Mouse (Mus musculus) neural tube, embryonic 13.5 days (tissue): ENCODE data around the gene Fancc. TPM values are rescaled to one million over a fixed set of nuclear protein-coding genes. Genes with fewer than 3 reads are reported as not detected.

Experiments
- ATAC-seq: fragments of 200-750 bp; cut with Nextera tagmentation; 2 replicates; pipeline ENCODE4 v1.8.0; 2017; ENCODE audit warnings: low read depth, mild to moderate bottlenecking, moderate TSS enrichment, moderate library complexity
- H3K27ac ChIP-seq: fragments of 300-500 bp; sonication (generic); replicated peaks from 2 replicates; pipeline ENCODE4 v1.5.1; 2015; ENCODE audit warnings: moderate library complexity, mild to moderate bottlenecking, inconsistent platforms
- H3K27me3 ChIP-seq: fragments of 300-500 bp; sonication (generic); 2 replicates; pipeline ENCODE4 v1.6.1; 2015; ENCODE audit warnings: mild to moderate bottlenecking, inconsistent platforms
- H3K36me3 ChIP-seq: fragments of 300-500 bp; sonication (generic); 2 replicates; pipeline ENCODE4 v1.6.1; 2015; ENCODE audit warnings: mild to moderate bottlenecking, inconsistent platforms
- H3K4me1 ChIP-seq: fragments of 300-500 bp; sonication (generic); replicated peaks from 2 replicates; pipeline ENCODE4 v1.6.1; 2015; ENCODE audit warnings: inconsistent platforms
- H3K4me2 ChIP-seq: fragments of 300-500 bp; sonication (generic); 2 replicates; pipeline ENCODE4 v1.6.1; 2015; ENCODE audit warnings: inconsistent platforms, mild to moderate bottlenecking, moderate library complexity
- H3K4me3 ChIP-seq: fragments of 300-500 bp; sonication (generic); 2 replicates; pipeline ENCODE4 v1.5.1; 2015; ENCODE audit warnings: mild to moderate bottlenecking, inconsistent platforms
- H3K9ac ChIP-seq: fragments of 300-500 bp; sonication (generic); 2 replicates; pipeline ENCODE4 v1.6.1; 2015; ENCODE audit warnings: moderate library complexity, mild to moderate bottlenecking, inconsistent platforms
- H3K9me3 ChIP-seq: fragments of 300-500 bp; sonication (generic); 2 replicates; pipeline ENCODE4 v1.6.1; 2016; ENCODE audit warnings: inconsistent platforms
- WGBS: fragments of 180-500 bp; shearing (Covaris S2); methylation state at CpG from one replicate; pipeline ENCODE4 v1.1.7; 2015; 5-methylcytosine and 5-hydroxymethylcytosine counted together
- polyA plus RNA-seq: library from polyadenylated mRNA; unstranded; fragments of >200 nt; fragmentation: Nextera tagmentation; extraction: Ambion mirVana; gene quantifications from 2 replicates; pipeline ENCODE4 v1.2.1, GENCODE M21; 2015

Gene Fancc
- polyA plus RNA-seq, 1 experiment from 2014 or later, result 15.3 TPM

DNA sequence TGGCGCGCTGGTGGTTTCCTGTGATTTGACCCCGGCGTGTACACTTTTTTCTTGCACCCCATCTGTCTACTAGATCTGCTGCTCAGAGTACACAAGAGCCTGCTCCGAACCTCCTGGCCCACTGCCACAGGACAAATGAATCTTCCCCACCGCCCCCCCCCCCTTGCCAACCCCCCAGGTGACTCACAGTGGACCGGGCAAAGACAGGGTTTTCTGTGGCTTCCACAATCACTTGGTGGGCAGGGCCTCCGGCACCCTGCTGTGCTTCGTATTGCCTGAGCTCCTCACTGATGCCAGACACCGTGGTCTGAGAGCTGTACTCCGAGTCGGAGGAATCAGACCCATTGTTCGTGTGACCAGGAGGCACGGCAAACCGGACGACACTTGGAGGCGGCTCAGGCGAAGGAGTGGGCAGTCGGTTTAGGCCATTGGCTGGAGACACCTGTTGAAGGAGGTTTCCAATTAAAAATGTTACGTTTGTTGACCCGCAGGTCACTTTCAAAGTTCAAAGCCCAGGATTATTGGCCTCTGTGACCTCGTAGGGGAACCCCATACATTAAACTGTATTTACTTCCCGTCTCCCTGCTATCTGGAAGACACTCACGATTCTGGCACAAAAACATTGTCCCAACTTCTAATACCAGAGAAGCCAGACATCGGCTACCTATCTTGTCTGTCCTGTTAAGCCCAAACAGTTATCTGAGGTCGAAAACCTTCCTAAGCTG lies 16.5 kb upstream of the Fancc start:
- H3K36me3 ChIP-seq, result peaks cover 96% of the 10 kb centered on the region
- no peak overlapping the region for H3K4me2 ChIP-seq
- H3K9me3 ChIP-seq, result no peaks in the 10 kb centered on the region
- peaks cover 49% of the 10 kb centered on the region for H3K4me1 ChIP-seq
- H3K27ac ChIP-seq, result 0 out of 2 replicates have a peak overlapping the region, but pooled peaks have one; percentile 23
- peak; percentile 33 for ATAC-seq
- H3K27me3 ChIP-seq, result no peaks in the 10 kb centered on the region
- no peak overlapping the region for H3K4me3 ChIP-seq
- no peak overlapping the region for H3K9ac ChIP-seq
- 44% methylated on average over 26 of the region's 26 CpGs for WGBS

DNA sequence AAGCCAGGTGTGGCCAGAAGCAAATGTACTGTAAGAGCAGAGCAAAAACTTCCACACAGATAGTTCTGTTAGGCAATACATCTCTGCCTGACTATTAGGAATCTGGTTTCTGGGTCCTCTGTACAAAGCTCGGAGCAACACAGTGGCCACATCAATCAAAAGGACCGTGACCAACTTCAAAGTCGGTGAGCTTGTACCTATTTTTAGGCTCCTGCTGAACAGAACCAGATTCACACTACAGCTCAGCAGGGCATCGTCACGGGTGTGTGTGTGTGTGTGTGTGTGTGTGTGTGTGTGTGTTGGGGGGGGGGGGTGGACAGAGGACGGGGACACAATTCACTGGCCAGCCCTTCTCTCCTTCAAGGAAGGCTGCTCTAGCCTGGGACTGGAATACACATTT lies 15.3 kb upstream of the Fancc start:
- Histone ChIP-seq H3K4me2 (no peak overlapping the region), H3K27ac (0 out of 2 replicates have a peak overlapping the region, but pooled peaks have one; percentile 4), H3K9me3 (no peaks in the 10 kb centered on the region), H3K27me3 (no peaks in the 10 kb centered on the region), H3K36me3 (peaks cover 96% of the 10 kb centered on the region), H3K4me3 (no peak overlapping the region), H3K9ac (no peak overlapping the region), H3K4me1 (peaks cover 49% of the 10 kb centered on the region)
- ATAC-seq, result no peak
- 27% methylated on average over 5 of the region's 6 CpGs for WGBS

DNA sequence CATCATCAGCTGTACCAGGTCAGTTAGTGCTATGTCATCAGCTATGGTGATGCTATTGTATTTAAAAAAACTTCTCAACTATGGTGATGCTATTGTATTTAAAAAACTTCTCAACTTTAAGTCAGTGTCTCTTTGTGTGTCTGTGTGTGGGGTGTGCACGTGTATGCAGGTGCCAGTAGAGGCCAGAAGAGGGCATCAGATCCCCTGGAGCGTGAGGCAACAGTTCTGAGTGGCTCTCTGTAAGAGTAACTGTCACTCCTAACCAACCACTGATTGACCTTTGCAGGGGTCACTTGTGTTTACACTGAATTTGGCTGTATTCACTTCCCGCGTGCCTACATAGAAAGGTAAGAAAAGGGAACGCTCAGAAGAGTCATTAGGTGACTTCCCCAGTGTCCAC lies 10.7 kb upstream of the Fancc start:
- no peaks in the 10 kb centered on the region for H3K27me3 ChIP-seq
- no peak overlapping the region for H3K9ac ChIP-seq
- 89% methylated on average over 5 of the region's 5 CpGs for WGBS
- H3K4me1 ChIP-seq, result 0 out of 2 replicates have a peak, but pooled peaks cover 11% of the 10 kb centered on the region
- no peak overlapping the region for H3K27ac ChIP-seq
- H3K9me3 ChIP-seq, result no peaks in the 10 kb centered on the region
- peaks cover 56% of the 10 kb centered on the region for H3K36me3 ChIP-seq
- H3K4me2 ChIP-seq, result no peak overlapping the region
- H3K4me3 ChIP-seq, result no peak overlapping the region
- ATAC-seq, result no peak

DNA sequence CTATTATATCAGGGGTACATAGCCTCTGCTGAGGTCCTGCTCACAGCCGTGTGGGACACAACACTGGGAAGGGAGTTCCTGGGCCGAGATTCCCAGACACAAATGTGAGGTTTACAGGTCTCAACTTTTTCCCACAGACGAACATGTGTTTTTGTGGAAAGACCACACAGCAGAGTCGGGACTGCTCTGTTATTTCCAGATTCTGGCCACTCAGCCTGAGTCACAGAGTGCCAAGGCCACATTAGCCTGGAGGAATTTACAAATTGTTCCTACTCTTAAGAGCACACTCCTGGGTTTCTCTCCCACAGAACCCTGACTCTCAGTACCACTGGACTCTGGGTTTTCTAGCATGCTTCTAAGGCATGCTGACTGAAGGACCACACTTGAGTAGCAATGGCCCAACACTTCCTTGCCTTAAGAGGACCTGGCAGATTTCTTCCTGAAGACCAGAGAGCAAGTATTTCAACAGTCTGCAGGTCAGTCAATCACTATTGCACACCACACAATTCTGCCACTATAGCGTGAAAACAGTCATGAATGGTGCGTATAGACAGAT lies 10.0 kb upstream of the Fancc start:
- no peak overlapping the region for H3K4me2 ChIP-seq
- no peaks in the 10 kb centered on the region for H3K9me3 ChIP-seq
- 84% methylated on average over 6 of the region's 6 CpGs for WGBS
- no peak overlapping the region for H3K27ac ChIP-seq
- no peaks in the 10 kb centered on the region for H3K27me3 ChIP-seq
- no peak overlapping the region for H3K4me3 ChIP-seq
- 0 out of 2 replicates have a peak, but pooled peaks cover 6% of the 10 kb centered on the region for H3K4me1 ChIP-seq
- no peak overlapping the region for H3K9ac ChIP-seq
- H3K36me3 ChIP-seq, result peaks cover 48% of the 10 kb centered on the region
- ATAC-seq, result no peak

DNA sequence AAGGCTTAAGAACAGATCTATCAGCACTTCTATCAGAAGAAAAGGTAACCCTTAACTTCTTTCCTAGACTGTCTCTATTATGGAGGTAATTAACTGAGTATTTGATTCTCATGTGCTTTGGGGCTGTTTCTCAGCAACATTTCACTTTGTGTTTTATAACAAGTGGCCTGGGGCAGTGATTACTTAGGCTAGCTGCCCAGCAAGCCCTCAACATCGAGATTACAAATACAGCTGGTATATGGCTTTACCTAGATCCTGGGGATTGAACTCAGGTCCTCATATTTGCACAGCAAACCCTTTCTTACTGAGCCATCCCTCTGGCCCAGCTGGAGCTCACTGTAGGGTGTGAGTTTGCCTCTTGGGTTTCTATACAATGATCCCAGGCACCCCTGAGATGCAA lies 9.3 kb upstream of the Fancc start:
- ATAC-seq, result no peak
- no peaks in the 10 kb centered on the region for H3K4me1 ChIP-seq
- no peaks in the 10 kb centered on the region for H3K9me3 ChIP-seq
- H3K4me2 ChIP-seq, result no peak overlapping the region
- H3K27me3 ChIP-seq, result no peaks in the 10 kb centered on the region
- no peak overlapping the region for H3K9ac ChIP-seq
- H3K36me3 ChIP-seq, result peaks cover 41% of the 10 kb centered on the region
- WGBS, result 57% methylated on average over 1 of the region's 1 CpGs
- H3K27ac ChIP-seq, result no peak overlapping the region
- no peak overlapping the region for H3K4me3 ChIP-seq

DNA sequence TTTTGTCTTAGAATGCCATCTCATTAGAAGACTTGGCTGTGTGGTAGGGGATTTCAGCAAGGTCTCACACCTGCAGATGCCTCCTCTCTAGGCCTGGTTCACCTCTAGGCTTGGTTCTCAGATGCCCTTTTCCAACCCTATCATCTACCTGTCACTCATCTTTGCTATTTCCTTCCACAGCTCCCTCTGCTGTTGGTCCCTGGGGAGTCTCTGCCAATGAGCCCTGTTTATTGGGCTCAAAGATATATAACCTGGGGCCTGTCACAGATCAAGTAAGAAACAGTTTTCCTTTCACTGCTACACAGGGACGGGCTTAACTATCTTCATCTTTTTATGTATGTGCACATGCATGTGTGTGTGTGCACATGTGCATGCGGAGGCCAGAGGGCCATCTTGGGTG lies 5.3 kb upstream of the Fancc start:
- Histone ChIP-seq H3K4me1 (peaks cover under 1% of the 10 kb centered on the region; the same call in 1 of the 2 replicates), H3K4me3 (no peak overlapping the region), H3K27ac (no peak overlapping the region), H3K9me3 (no peaks in the 10 kb centered on the region), H3K36me3 (peaks cover 5% of the 10 kb centered on the region), H3K4me2 (no peak overlapping the region), H3K27me3 (no peaks in the 10 kb centered on the region), H3K9ac (no peak overlapping the region)
- ATAC-seq, result no peak
- WGBS, result 96% methylated on average over 2 of the region's 2 CpGs

DNA sequence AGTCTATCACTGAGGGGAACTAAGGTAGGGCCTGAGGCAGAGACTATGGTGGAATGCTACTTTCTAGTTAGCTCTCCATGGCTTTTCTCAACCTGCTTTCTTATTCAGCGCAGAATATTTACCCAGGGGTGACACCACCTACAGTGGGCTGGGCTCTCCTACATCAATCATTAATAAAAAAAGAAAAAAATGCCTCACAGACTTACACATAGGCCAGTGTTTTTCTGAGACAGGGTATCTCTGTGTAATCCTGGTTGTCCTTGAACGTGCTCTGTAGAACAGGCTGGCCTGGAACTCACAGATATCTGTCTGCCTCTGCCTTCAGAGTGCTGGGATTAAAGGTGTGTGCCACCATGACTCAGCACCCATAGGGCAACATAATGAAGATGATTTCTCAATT lies 2.4 kb upstream of the Fancc start:
- no peak overlapping the region for H3K27ac ChIP-seq
- H3K4me2 ChIP-seq, result no peak overlapping the region
- no peaks in the 10 kb centered on the region for H3K9me3 ChIP-seq
- no peak overlapping the region for H3K9ac ChIP-seq
- ATAC-seq, result no peak
- peaks cover 17% of the 10 kb centered on the region for H3K4me1 ChIP-seq
- 83% methylated on average over 2 of the region's 2 CpGs for WGBS
- H3K27me3 ChIP-seq, result no peaks in the 10 kb centered on the region
- H3K36me3 ChIP-seq, result no peaks in the 10 kb centered on the region
- no peak overlapping the region for H3K4me3 ChIP-seq

DNA sequence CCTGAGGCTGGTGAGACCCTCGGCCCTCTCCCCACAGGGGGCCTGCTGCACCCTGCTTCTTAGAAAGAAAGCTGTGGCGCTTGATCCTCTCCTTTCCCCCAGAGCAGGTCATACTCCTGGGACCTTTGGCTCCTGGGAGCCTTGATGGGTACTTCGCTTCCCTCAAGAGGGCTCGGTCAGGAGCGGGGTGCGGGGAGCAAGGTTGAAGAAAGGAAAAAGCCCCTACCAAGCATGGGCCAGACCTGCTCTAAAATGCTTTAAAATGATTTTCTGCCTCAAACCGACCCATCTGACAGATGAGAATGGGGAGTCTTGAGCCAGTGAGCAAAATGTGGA lies 9.4 kb downstream of the Fancc start:
- H3K27ac ChIP-seq, result no peak overlapping the region
- peak overlapping the region; percentile 48 for H3K4me2 ChIP-seq
- peaks cover 24% of the 10 kb centered on the region for H3K4me1 ChIP-seq
- no peak; the same call in 1 of the 2 replicates for ATAC-seq
- H3K27me3 ChIP-seq, result no peaks in the 10 kb centered on the region
- 41% methylated on average over 7 of the region's 7 CpGs for WGBS
- no peak overlapping the region for H3K9ac ChIP-seq
- no peak overlapping the region for H3K4me3 ChIP-seq
- no peaks in the 10 kb centered on the region for H3K36me3 ChIP-seq
- no peaks in the 10 kb centered on the region for H3K9me3 ChIP-seq

DNA sequence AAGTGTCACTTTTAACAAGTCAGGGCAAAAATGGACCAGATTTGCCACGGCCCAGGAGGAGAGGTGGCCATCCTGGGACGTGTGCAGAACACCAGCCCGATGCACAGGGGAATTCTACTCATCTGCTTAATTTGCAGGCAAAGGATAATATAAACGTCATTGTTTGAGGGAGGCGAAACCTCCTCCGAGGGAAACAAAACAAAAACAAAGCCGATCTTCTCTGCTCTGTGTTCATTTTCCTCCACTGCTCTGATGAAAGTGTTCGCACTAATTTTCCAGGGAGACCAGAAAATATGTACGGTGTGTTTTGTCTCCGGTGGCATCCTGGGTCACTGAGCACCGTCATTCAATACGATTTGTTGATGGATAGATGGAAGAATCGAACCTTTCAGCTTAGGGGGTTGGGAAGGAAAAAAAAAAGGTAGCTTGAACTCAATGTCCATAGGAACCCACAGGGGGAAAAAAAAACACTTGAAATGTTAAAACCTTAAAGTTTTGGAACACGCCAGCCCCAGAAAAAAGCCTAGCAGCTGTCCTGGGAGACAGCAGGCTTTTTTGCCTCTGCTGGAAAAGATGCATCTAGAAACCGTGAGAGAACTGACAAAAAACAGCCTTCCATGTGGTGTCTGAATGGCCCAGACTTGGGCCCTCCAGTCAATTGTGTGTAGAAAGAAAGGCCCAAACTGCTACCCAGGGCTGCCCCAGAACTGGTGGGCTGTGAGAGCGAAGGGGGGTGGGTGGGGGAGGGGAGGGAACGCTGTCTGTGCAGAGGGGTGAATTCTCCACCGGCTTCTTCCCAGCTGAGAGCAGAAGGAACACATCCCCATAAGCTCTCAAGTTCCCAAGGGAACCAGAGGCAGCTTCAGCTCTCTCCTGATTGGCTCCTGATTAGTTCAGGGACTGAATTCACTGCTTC lies 10.0 kb downstream of the Fancc start:
- peak overlapping the region; percentile 14; the same call in 1 of the 2 replicates for H3K4me3 ChIP-seq
- H3K27ac ChIP-seq, result peak overlapping the region; percentile 72
- ATAC-seq, result peak; percentile 85
- no peaks in the 10 kb centered on the region for H3K27me3 ChIP-seq
- 5% methylated on average over 18 of the region's 18 CpGs for WGBS
- H3K36me3 ChIP-seq, result no peaks in the 10 kb centered on the region
- no peaks in the 10 kb centered on the region for H3K9me3 ChIP-seq
- H3K9ac ChIP-seq, result peak overlapping the region; percentile 56
- H3K4me1 ChIP-seq, result peaks cover 24% of the 10 kb centered on the region
- peak overlapping the region; percentile 48 for H3K4me2 ChIP-seq

DNA sequence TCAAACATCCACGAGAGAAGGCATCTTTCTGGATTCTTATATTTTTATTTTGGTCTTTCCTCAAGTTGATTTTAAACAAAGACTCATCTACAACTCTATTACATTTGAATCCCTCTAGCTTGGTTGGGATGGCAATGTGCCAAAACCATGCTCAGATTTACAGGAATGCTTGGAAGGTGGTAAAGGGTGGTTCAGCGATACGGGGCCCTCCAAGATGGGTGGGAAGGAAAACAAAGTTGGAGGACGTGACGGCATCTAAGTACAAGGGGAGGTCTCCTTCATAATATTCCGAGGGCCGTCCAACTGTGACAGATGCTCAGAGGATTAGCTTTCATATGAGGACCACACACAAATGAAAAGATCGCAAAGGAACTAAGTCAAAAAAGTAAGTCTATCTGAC lies 21.7 kb downstream of the Fancc start:
- 90% methylated on average over 8 of the region's 8 CpGs for WGBS
- Histone ChIP-seq H3K4me3 (no peak overlapping the region), H3K9ac (no peak overlapping the region), H3K9me3 (no peaks in the 10 kb centered on the region), H3K27ac (no peak overlapping the region), H3K4me2 (no peak overlapping the region), H3K4me1 (no peaks in the 10 kb centered on the region), H3K36me3 (no peaks in the 10 kb centered on the region), H3K27me3 (no peaks in the 10 kb centered on the region)
- no peak for ATAC-seq

DNA sequence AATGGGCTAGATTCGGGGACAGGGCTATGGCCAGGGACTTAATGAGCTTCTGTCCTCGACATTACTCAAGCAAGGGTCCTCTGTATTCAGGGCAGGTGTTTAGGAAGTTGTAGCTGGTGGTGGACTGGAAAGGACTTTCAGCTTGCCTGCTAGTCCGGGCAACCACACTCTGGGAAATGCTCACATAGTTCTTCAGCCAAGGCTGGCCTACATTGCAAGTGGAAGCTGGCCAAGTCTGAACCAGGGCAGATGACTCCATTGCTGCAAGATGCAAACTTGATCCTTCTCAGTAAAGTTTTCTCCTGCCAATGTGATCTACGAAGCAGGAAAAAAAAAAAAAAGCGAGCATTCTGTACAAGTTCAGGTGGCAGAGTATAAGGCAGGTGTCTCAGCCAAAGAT lies 44.2 kb downstream of the Fancc start:
- WGBS, result 87% methylated on average over 5 of the region's 5 CpGs
- H3K9ac ChIP-seq, result no peak overlapping the region
- no peaks in the 10 kb centered on the region for H3K36me3 ChIP-seq
- H3K27me3 ChIP-seq, result no peaks in the 10 kb centered on the region
- no peak overlapping the region for H3K4me3 ChIP-seq
- no peaks in the 10 kb centered on the region for H3K9me3 ChIP-seq
- H3K27ac ChIP-seq, result no peak overlapping the region
- H3K4me2 ChIP-seq, result no peak overlapping the region
- H3K4me1 ChIP-seq, result no peaks in the 10 kb centered on the region
- ATAC-seq, result no peak

DNA sequence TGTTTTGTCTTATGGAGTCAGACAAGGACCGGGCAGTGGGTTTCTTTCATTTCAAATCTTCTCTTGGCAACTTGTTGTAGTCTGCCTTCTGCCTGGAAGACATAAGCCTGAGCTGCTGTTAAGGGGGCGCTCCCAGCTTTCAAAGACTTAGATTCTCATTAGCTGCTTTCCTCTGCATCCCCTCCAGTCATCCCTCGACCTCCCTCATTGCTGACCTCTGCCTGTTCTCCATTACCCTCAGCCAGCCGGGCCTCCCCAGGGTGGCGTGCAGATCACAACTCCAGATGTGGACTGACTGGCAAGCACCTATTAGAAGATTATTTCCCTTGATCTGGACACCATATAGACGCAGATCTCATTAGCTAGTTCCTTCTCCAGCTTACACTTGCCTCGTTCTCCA lies 45.9 kb downstream of the Fancc start:
- no peak for ATAC-seq
- H3K36me3 ChIP-seq, result no peaks in the 10 kb centered on the region
- no peak overlapping the region for H3K9ac ChIP-seq
- H3K27ac ChIP-seq, result no peak overlapping the region
- WGBS, result 61% methylated on average over 7 of the region's 7 CpGs
- no peak overlapping the region for H3K4me3 ChIP-seq
- no peaks in the 10 kb centered on the region for H3K4me1 ChIP-seq
- H3K4me2 ChIP-seq, result no peak overlapping the region
- no peaks in the 10 kb centered on the region for H3K27me3 ChIP-seq
- no peaks in the 10 kb centered on the region for H3K9me3 ChIP-seq
